Mouse (Mus musculus): Measurements from ENCODE around the gene Mrpl40. TPM values are rescaled to one million over a fixed set of nuclear protein-coding genes. Genes with fewer than 3 reads are reported as not detected.
"Not testable (repeated sequence)": the region's sequence is repeated elsewhere in the genome, so short reads cannot be mapped to it uniquely, and the experiment has no call there.

Mrpl40 gene
- total RNA-seq (2022), result 10 to 100 TPM; 37.1 to 41.3 (median 40.0) TPM

DNA sequence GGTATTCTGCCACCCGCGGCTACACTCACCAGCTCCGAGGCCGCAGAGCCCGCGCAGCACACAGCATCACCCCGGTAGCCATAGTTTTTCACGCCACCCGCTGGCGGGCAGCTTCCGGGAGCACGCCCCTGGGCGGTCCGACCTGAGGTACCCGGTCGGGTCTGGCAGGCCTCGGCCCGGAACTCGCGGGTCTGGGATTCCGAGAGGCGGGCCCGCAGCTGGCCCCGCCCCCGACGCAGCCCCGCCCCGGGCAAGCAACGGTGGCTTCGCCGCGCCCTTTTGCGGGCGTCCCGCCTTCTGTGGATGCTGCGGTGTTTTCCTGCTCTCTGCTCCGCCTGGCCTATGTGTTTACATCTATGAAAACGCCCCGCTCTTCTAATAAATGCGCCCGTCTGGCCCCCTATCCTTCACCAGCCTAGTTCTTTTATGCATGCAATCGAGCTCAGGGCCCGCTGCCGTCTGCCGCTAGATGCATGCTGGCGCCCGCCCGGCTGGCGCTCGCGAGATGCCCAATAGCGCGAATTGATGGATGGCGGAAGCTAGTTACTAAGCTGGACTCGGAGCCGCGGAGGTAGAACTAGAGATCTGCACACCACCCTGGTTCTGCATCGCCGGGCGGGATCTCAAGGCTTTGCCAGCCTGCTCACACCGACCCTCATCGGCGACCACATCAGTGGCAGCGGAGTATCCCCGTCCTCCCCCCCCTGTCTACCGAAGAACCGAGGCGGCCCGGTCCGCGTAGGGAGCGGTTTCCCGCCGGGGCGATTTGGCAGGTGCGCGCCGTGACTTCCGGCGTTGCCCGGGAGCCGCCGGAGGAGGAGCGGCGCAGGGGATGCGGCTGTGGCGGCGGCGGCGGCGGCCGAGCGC, at the start of gene Mrpl40, which contains the start of gene Hira:
Gene Mrpl40 (minus strand): TSS at position 421 of the 867 bp plus-strand sequence.
Gene Hira (plus strand): TSS at position 596 of the 867 bp plus-strand sequence.
- DNase-seq (ENCODE audit: low spot score in 2 of 2), result peak; percentile 92 to 93

DNA sequence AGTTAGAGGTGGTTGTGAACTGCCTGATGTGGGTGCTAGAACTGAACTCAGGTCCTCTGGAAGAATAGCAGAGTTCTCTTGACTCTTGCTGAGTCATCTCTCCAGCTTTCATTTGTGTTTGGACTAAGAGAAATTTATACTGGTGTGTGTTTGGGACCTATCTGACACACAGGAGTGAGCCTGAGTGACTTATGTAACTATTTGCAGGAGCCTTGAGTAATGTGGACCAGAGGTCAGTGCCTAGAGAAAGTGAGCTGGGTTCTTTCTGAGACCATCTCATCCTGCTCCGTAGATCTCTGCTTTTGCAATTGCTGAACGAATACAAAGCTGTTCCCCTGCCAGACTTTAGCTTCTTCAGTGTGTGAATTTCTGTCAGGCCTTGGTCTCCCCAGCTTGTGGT, 45.1 kb upstream of the Mrpl40 start:
- no peak for DNase-seq (ENCODE audit: low spot score in 2 of 2)

DNA sequence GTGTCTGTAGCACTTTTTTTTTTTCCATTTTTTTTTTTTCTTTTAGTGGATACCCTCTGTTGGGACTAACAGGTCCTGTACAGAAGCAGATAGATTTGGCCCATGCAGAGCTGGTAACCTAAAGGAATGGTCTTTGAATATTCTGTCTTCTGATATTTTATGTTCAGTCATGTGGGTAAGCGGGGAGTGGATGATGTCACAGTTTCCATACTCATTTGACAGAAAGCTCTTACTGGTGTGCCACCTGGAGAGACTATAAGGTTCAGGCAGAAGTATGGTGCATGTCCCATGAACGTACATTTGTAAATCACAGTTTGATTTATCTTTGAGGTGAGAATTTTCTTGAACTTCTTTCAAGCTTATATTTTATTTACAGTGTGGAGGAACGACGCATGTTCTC, 39.4 kb upstream of the Mrpl40 start:
- no peak for DNase-seq (ENCODE audit: low spot score in 2 of 2)

DNA sequence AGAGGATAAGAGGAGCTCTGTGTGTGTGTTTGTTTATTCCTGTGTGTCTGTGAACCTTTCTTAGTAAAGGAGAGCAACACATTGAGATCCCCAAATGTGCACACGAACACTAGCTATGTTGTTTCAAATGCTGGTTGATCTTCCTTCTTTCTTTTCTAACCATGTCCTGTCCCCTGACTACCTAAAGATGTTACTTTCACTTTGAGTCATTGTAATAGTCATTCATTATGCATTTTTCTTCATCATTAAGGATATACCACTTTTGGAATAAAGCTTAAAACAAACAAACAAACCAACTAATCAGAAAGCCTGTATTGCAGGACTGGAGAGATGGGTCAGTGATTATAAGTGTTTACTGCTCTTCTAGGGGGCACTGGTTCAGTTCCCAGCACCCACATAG, 29.0 kb upstream of the Mrpl40 start:
- no peak for DNase-seq (ENCODE audit: low spot score in 2 of 2)

DNA sequence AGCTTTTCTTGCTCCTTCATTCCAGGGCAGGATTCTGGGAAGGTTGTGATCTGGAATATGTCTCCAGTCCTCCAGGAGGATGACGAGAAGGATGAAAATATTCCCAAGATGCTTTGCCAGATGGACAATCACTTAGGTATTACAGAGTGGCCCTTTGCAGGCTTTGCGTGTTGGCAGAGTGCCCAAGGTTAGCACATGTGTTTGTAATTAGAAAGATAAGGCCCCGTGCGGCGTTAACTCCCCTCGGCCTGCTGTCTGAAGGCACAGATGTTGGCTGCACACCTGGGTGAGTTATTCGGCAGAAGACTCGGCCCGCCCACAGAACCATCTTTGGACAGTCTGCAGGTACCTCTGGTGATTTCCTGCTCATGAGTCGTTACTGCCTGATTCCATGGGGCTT, 19.8 kb upstream of the Mrpl40 start:
- DNase-seq (ENCODE audit: low spot score in 2 of 2), result no peak

DNA sequence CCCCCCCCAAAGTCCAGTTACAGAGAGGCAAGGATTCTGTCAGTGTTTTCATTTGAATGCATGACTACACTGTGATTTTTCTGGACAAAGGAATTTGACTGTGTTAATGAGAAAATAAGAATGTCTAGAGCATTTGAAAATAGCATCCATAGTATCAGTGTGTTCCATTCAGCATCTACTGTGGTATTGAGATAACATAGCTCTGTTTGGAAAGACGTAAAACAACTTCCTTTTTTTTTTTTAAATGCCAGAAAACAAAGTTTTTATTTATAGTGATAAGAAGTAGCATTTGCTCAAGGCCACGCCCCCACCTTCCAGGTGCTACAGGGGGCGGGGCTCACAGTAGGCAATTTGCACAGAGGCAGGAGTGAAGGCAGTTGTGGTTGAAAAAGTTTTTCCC, 18.6 kb upstream of the Mrpl40 start:
- no peak for DNase-seq (ENCODE audit: low spot score in 2 of 2)

DNA sequence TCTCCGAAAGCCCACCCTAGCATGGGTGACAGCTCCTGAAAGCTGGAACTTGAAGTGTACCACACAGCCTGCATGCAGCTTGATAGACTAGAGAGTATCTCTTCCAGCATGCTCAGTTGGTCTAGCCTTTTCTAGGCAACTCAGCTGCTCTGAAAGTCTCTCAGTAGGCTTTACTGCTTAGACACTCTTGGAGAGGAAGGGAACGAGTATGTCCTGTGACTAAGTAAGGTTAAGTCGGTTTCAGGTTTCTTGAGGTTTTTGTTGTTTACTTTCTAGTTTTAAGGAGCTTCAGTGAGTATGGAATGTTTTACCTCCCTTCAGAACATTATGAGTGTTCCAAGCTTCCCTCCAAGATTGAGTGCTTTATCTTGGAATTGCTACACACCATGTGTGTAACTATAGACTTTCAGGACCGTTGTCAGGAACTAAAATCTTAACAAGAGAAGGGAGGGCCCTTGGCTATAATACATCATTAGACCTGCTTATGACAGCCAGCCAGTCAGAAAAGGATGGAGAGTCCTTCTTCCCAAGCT, 17.2 kb upstream of the Mrpl40 start:
- no peak for DNase-seq (ENCODE audit: low spot score in 2 of 2)

DNA sequence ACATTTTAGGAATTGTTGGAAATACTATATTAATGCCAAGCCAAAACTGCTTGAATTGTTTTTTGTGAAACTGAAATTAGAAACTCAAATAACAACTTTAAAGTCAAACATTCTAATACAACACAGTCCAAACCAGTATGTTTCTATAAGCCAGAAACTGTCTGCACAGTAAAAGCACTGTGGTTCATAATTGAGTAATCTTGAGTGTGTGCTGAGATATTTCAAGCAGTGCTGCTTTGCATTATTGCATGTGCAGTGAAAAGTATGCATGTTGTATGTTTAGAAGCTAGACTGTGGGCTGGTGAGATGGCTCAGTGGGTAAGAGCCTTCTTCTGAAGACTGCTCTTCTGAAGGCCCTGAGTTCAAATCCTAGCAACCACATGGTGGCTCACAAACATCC, 7.4 kb upstream of the Mrpl40 start:
- DNase-seq (ENCODE audit: low spot score in 2 of 2), result no peak

DNA sequence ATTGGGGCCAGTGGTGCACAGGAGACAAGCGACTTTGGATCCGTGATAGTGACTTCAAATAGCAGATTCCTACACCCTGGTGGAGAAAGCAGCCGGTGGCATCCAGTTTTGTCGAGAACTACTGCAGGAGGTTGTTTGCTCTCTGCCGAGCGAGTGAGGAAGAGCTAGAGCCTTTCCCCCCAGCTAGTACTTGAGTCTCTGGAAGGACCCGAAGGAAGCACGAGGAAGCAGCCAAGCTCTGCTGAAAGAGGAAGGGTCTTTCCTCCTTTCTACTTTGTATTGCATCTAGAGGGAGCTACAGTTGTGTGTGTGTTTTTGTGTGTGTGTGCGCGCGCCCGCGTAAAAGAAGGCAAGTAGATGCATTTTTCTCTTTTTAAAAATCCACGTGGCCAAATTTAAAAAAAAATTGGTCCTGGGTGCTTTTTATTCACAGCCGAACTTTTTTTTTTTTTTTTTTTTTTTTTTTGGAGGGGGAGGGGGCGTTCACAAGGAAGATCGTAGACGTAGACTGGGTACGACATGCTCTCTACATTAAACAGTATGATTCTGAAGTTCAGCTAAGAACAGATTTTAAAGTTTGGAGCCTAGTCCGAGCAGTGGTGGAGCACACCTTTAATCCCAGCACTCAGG, 1.5 kb upstream of the Mrpl40 start:
- DNase-seq (ENCODE audit: low spot score in 2 of 2), result no peak

DNA sequence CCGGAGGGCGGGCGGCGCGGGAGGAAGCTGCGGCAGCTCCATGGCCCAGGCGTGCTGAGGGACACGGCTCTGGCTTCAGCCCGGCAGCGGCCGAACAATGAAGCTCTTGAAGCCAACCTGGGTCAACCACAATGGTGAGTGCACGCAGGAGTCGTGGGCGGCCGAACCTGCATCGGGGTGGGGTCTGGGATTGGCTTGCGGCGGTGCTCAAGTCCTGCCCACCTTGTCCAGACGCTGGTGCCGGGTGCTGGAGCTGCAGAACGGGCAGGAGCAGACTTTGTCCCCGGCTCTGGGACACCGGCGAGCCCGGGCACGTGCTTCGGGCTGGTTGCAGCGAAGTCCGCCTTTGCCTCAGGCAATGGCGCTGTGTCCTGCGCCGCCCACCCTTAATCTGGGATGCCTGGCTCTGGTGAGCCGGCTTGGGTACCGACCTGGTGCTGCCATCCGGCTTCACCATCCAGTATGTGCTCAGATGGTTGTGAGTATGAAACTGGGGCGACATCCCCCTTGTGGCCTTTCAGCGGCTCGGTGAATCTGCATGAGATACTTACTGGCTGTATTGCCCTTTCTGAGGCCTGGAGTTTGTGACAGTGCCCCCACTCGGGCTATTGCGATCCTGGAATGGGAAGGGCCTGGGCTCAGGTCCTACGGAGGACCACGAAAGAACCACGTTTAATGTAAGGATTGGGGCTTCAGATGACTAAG, 876 bp upstream of the Mrpl40 start:
- peak; percentile 45 to 48 for DNase-seq (ENCODE audit: low spot score in 2 of 2)

DNA sequence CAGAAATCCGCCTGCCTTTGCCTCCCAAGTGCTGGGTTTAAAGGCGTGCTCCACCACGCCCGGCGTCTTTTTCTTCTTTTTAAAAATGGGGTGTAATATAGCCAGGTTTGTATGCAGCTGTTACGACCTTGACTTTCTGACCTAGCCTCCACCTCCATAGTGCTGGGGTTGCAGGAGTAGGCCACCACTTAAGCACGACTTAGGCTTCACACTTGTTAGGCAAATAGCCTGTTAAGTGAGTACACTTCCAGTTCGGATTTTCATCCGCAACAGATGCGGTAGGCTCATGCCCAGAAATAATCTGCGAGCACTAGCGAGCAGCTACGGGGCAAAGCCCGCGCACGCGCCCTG, 596 bp downstream of the Mrpl40 start:
- no peak for DNase-seq (ENCODE audit: low spot score in 2 of 2)

DNA sequence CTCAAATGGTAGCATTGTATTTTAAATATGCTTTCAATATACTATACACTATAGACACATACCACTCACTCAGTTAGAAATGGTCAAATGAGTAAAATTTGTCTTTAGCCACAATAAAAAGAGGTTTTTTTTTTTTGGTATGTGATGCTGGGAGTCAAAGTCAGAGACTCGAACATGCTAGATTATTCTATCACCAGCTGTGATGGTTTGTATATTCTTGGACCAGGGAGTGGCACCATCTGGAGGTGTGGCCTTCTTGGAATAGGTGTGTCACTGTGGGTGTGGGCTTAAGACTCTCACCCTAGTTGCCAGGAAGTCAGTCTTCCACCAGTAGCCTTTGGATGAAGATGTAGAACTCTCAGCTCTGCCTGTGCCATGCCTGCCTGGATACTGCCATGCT, 6.2 kb downstream of the Mrpl40 start:
- DNase-seq (ENCODE audit: low spot score in 2 of 2), result not testable (repeated sequence)

DNA sequence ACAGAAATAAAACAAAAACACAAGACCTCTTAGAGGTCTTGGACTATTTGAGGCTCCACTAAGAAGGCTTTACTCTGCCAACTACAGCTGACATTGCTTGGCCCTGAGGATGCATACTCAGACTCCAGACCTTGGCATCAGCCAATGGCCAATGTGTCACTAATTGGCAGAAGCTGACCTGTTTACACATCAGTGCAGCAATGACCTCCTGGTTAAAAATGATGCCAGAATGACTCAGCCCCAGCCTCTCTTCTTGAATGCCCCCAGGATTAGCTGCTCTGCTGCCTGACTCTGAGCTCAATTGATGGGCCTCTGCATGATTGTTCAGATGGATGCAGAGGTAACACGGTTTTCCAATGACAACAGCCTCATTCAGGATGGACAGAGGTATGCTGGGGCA, 16.5 kb downstream of the Mrpl40 start:
- DNase-seq (ENCODE audit: low spot score in 2 of 2), result no peak

DNA sequence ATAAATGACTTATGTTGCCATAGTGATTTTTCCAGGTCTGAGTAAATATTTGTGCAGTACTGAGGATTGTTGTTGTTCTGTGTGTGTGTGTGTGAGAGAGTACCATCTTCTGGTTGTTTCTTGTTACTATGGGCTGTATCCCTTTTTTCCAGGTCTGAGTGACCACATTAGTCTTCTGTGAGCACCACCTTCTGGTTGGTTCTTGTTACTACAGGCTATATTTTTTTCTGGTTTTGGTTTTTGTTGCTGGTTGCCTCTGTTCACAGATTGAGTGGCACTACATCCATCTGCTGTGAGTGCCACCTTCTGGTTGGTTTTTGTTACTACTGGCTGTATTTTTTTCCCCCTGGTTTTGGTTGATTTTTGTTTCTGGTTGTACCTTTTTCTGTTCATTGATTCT, 18.1 kb downstream of the Mrpl40 start:
- DNase-seq (ENCODE audit: low spot score in 2 of 2), result no peak

DNA sequence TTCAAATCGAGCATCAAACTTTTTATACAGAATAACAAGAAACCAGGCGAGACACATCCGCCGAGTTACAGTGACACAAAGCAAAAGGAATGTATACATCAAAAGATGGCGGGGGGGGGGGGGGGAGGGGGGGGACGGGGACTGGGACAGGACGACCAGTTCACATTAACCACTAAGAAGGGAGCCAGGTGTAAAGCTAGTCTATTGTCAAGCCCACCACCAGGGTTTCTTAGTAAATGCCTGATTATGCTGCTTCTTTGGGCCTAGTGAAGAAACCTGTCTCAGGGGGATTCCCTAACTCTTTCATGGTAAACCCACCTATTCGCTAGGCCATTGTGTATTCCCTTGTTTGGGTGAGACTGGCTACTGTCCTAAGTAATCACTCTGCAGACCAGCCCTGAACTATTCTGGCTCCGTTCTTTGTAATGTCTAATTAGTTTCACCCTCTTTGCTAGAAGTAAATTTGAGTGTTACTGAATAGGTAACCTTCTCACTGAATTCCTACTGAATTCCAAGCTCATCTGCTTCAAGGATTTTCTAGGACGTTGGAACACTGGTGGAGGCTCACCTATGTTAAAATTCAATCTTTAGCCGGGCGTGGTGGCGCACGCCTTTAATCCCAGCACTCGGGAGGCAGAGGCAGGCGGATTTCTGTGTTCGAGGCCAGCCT, 27.0 kb downstream of the Mrpl40 start:
- not testable (repeated sequence) for DNase-seq (ENCODE audit: low spot score in 2 of 2)

DNA sequence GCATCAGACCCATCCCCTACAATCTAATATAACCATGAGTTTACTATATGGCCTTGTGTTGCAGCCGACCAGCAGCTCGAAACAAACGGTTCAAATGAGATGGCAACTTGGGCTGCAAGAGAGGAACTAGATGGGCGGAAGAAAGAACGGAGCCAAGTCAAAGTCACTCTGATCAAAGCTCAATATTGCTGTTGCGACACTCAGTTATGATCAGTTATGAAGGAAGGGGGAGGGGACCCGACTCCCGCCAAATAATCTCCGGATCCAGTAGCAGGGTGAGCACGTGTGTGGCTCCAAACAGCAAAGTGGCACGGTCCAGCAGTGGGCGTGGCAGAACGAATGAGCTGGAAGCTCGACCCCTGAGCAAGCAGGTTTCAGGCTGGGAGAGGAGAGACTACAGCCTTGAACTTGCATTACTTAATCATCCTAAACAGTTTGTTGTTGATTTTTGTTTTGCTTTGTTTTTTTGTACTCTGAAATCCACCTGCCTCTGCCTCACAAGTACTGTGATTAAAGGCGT, 30.3 kb downstream of the Mrpl40 start:
- no peak for DNase-seq (ENCODE audit: low spot score in 2 of 2)

DNA sequence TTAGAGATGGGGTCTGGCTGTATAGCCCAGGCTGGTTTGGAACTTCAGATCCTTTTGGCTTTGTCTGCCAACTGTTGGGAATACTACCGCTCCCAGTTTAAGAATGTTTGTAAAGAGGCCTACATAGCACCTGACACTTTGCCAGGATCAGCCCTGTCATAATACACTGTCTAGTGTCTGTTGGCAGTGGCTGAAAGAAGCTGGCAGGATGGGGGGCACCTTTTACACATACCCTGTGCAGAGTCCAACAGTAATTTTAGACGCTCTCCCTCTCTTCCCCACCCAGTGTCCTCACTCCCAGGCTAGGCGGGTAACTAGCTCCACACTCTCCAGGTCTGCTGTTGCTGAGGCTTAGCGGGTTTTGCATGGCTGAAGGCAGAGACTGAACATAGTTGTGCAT, 38.3 kb downstream of the Mrpl40 start:
- no peak for DNase-seq (ENCODE audit: low spot score in 2 of 2)

DNA sequence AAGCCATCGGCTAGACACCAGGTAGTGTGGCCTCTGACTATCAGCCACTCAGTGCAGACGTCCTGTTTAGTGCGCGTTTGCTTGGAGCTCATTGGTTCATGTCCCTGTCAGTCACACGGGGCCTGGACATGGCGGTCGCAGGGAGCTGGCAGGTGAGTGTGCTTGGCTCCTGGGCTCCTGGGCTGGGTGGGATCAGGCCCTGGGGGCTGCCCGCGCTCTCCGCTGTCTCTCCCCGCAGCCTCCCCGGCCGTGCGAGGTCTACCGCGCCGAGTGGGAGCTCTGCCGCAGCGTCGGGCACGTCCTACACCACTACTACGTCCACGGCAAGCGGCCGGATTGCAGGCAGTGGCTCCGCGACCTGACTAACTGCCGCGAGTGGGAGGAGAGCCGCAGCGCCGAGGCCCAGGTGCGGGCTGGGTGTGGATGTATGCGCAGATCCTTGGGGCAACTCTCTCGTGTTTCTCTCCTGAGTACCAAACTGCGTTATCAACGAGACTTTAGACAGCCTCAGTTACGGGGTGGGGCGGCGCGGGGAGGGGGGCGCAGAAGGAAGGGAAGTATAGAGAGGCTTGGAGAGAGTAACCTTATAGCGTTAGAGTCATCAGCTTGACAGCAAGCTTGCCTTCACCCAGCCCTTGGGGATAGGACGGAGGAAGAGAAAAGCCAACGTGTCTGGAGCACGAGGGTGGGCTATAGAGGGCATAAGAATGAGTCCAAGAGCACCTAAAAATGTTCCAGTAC, 40.0 kb downstream of the Mrpl40 start, which contains the start of the genes 2510002D24Rik and Gm28539:
Gene 2510002D24Rik (plus strand): TSS at position 111 of the 741 bp plus-strand sequence.
Gene Gm28539 (plus strand): TSS at position 117 of the 741 bp plus-strand sequence.
- peak; percentile 87 to 92 for DNase-seq (ENCODE audit: low spot score in 2 of 2)

DNA sequence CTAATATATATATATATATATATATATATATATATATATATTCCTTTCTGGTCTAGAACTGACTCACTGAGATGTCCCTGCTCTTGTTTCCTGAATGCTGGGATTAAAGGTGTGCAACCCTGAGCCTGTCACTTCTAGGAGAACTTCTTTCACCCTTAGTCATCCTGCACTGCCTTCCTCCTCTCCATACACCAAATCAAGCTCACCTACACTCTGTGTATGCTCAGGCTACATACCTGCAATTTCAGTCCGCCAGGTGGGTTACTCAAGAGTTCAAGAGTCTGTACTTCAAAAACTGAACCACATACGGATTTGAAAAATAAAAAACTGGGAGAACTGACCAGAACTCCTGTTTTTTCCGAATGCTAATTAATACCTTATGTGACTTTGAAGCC, 40.6 kb downstream of the Mrpl40 start:
- DNase-seq (ENCODE audit: low spot score in 2 of 2), result no peak

DNA sequence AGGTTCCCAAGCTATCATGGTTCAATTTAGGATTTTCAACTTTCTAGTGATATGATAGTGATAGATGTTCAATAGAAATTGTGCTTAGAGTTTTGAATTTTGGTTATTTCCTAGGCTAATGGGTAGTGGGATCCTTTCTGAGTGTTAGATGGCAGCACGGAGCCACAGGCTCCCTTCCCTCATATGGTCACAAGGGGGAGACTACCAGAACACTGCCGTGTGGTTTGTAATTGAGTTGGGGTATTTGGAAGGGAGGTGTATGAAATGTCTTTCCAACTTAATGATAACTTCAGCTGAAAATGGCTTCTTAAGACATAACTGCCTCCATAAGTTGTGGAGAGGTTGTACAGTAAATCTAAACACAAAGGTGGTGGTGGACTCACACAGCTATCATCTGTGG, 43.2 kb downstream of the Mrpl40 start:
- no peak for DNase-seq (ENCODE audit: low spot score in 2 of 2)
